Mouse (Mus musculus) thymus, postnatal 25 days (tissue): ENCODE data around the gene Acod1.

ENCODE experiments used
- DNase-seq: peaks from one replicate; pipeline ENCODE4 v3.0.0; 2022

Gene Acod1

DNA sequence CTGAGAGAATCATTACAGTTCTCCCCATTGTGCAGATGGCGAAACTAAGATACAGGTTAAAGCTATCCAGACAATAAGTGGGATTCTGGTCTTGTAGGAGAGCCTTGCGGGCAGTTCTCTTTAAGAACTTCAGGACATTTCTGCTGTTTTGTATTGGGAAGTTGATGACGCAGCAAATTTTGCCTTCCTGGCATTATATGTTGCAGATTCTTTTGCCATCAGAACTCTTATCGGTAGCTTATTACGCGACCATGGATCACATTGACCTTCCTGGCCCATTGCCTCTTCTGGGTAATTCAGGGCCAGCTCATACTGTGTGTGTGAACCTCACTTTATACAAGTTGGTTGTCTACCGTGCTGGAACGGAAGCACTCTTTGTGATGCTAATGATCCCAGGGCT, 27.0 kb downstream of the Acod1 start:
- no peak for DNase-seq

DNA sequence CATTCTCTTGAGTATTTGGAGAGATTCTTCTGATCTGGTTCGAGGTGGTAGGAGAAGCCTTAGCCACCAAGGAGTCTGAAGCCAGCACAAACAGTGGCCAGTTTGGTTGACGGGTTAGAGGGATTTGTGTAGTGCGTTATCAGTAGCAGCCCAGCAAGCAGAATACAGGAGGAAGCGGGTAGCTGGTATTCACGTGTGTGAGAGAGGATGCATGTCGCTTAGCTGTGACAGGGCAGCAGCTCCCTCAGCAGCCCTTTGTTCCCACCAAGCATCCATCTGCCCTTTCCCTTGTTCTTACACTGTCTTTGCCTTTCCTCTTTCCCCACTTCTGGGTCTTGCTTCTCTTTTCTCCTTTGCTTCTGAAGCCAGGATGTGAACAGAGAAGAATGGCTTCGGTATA, 28.4 kb downstream of the Acod1 start:
- no peak for DNase-seq

DNA sequence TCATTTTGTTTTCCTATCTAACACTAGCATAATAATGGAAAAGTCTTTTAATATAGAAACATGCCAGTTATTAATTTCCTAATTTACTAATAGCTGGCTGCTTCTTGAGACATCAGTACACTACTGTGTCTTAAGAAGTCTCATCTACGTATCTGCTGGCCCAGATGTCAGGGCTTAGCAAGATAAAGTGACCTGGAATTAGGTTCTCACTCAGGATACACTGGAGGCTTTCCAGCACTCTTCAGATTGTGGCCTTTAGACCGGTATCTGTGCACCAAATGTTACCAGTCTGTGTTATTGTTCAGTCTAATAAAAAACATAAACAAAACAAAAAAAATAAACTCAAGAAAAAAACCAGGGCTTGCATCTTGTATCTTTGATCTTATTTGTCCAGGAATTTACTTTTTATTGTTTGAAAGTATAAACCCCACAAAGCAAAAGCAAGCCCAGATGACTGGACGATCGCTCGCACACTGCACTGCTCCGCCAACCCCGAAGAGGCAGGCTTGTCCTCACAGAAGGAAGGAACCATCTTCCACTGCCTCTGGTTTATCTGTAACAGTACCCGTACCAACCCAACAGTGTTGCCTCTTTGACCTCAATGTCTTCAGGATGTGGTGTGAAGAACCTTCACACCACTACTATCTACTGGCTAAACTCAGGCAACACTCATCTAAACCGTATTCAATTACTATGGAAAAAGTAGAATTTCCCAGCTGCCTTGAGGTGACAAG, 30.7 kb downstream of the Acod1 start:
- no peak for DNase-seq

DNA sequence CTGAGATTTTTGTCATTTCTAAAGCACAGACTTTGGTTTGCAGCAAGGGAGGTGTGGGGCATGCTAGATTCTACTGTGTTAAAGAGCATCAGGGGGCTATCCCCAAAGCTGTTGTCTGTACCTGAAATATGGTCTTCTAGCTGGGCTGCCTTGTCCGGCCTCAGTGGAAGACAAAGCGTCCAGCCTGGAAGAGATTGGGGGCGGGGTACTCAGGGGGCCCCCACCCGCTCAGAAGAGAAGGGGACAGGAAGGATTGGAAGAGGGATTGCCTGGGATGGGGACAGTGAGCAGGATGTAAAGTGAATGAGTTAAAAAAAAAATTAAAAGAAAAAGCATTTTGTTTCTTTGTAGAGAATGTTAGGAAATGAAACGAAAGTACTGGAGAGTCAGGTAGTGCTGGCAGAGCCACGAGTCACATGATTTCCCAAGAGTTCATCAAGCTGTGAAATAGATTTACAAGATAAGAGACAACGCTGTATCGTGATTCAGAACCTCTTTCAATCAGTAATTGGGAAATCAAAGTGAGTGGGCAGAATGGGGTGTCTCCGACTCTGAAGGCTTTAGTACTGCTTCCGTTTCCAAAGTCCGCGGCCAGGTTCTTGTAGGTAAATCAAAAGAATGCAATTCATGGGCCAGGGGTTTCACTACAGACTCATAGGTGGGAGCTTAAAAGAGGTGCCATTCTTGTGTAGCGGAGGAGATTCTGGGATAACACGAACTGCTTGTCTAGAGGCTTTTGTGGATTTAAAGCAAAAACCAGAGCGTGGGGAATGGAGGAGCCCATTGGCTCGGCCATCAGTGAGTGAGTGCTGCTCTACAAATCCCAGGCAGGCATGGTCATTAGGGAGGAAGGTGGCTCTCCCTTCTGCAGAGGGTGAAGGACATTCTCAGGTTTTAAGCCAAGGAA, 31.5 kb downstream of the Acod1 start:
- DNase-seq, result no peak

GRCm38 (mm10) chr14:103079209-103079977, 32.6 kb downstream of the Acod1 start:
- no peak for DNase-seq

- DNase-seq, result no peak
Measured at GRCm38 (mm10) chr14:103085840-103086533, 39.2 kb downstream of the Acod1 start.

GRCm38 (mm10) chr14:103086671-103087324, 40.0 kb downstream of the Acod1 start:
- DNase-seq, result no peak

- DNase-seq, result no peak
Measured at GRCm38 (mm10) chr14:103087846-103088245, 41.1 kb downstream of the Acod1 start.

- DNase-seq, result peak; percentile 47
Measured at GRCm38 (mm10) chr14:103088624-103089023, 41.8 kb downstream of the Acod1 start.

- no peak for DNase-seq
Measured at GRCm38 (mm10) chr14:103093236-103093635, 46.5 kb downstream of the Acod1 start.

DNA sequence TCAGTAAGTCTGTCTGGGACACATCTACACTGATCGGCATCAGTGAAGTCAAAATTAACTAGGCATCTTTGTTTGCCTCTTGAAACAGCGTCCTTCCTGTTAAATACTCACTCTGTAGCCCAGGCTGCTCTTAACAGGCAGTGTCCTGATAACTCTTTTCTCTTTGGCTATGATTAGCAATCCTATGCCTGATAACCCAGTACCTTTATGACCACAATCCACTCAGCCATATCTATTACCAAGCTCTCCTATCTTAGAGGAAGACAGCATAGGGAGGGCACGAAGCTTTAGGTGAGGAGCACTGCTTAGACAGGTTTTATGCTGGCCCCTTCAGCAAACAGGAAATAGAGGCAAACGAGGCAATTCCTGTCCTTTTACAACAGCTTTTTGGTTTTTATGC, 46.9 kb downstream of the Acod1 start:
- no peak for DNase-seq

- DNase-seq, result no peak
Measured at GRCm38 (mm10) chr14:103095036-103095435, 48.3 kb downstream of the Acod1 start.

DNA sequence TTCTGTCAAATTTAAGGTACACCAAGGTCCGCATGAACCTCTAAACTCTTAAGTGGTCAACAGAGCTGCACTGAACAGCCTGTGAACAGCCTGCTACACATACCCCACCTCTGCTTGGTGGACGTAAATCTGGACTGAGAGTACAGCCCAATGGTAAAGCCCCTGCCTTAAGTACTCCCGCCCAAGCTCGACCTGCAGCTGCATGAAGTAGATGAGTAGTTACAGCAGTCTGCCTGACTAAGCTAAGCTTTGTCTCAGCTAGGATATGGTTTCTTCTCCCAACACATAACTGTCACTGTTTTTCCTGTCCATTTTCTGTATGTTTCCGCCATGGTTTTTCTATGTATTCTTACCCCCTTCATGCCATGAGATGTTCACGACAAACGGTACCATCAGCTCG, 49.0 kb downstream of the Acod1 start:
- no peak for DNase-seq

- DNase-seq, result no peak
Measured at GRCm38 (mm10) chr14:103096621-103097020, 49.8 kb downstream of the Acod1 start.

DNA sequence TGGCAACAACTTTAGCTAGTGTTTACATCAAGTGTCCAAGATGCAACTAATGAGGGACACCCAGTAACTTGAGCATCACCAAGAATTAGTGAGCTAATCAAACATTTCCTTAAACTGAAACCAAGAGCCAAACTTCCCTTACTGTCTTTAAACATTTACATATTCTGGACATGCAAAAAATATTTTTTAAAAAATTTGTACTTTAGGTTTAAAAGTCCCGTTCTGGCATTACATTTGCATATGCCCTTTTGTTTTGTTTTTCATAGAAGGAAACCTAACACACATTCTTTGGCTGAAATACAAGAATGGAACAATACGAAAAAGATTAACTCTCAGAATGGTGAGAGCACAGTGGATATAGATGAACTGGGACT, 51.4 kb downstream of the Acod1 start:
- DNase-seq, result no peak

DNA sequence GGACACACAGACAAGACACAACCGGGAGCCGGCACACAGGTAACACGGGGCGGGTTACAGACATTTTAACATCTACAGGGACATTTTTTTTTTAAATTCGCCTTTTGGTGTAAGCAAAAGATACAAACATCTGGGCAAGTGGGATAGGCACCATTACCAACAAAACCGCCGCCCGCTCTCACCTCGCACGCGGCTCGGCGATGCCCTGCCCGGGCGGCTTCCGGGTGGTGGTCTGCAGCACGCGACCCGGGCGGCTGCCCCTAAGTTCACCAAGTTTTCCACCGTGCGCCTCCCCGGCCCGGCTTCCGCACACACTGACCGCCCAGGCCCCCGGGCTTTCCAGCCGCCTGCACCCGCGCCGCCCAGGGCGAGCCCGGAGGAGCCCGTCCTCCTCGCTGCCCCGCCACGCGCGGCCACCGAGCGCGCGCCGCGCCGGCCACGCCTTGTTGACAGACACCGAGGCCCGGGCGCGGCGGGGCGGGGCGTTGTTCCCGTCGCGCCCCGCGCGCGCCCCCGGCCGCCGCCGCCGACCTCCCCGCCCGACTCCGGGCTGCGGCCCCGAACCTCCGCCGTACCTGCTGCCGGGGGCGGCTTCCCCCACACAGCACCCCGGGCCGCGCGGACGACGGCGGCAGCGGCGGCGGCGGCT, 51.9 kb downstream of the Acod1 start:
- peak; percentile 85 for DNase-seq

DNA sequence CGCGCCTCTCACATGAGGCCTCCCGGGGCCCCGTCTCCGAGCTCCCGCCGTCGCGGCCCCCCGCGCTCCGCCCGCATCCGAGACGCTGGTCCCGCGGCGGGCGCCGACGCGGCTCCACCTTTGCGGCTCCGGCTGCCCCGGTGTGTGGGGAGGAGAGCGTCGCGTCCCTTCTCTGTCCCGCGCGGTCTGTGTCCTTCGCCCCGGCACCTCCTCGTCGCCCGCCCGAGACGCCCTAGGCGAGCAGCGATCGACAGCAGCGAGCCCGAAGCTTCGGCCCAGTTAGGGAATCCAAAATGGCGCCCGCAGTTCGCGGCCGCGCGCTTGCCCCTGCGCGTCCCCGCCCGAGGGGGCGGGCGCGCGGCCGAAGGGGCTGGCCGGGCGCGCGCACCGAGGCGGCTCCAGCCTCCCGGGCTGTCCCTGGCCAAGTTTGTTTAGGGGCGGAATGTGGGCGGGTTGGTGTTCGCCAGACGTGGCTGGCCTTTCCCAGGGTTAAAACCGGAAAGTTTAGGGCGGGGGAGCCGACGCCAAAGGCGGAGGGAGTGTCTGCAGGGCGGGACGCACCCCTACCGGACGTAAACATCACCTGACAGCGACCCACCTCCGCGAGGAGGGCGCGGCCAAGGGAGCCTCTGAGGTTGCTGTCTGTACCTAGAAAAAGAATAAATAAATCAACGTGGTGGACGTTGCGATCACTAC, 52.6 kb downstream of the Acod1 start, which contains the start of gene Fbxl3:
Gene Fbxl3 (minus strand): TSS at position 329 of the 696 bp plus-strand sequence.
- peak; percentile 85 for DNase-seq

GRCm38 (mm10) chr14:103100296-103100695, 53.5 kb downstream of the Acod1 start:
- DNase-seq, result no peak

DNA sequence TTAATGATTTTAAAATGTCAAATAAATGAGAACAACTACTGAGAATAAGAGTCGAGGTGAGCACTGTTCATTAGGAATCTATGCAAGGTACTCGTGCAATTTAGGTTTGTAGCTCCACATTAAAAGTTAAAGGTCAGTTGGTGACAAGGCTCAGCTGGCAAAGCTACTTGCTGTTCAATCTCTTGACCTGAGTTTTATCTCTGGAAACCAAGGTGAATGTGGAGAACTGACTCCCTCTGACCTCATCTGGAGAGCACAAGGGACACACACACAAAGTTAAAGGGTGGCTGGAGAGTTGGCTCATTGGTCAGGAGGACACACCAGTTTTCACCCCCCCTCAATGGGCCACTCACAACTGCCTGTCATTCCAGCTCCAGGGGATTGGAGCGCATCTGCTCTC, 54.4 kb downstream of the Acod1 start:
- no peak for DNase-seq

DNA sequence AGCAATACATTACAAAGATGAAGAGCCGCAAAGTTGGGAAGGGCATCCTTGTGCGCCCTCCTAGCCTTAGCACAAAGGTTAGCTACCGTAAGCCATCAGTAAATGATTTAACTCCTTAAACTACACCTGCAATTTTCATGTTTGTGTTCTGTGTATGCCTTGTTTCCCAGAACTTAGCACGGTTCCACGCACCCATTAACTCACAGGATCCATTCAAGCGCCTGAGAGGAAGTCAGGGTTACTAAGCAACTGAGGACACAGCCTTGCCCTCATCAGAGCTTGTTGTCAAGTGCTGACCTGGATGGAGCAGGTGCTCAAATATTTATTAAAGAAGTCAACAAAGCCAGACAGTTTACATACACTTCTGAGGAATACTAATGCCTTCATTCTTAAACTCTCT, 55.5 kb downstream of the Acod1 start:
- no peak for DNase-seq
